Mouse (Mus musculus) cerebellum, adult 2 months (tissue): ENCODE data around the gene Thap4. TPM values are rescaled to one million over a fixed set of nuclear protein-coding genes. Genes with fewer than 3 reads are reported as not detected.

Experiments used
- DNase-seq, 2 experiments: peaks; one replicate each; pipeline ENCODE4 v3.0.0; 2021
- H3K27ac ChIP-seq: fragments of 200-500 bp; 2 replicates; pipeline ENCODE4 v1.5.1; 2012; ENCODE audit warnings: low read length, control low read depth, inconsistent platforms; ENCODE audit not compliant: insufficient read depth
- H3K27me3 ChIP-seq: fragments of 200-500 bp; 2 replicates; pipeline ENCODE4 v1.6.1; 2012; ENCODE audit warnings: inconsistent platforms, mild to moderate bottlenecking, low read length, moderate library complexity; ENCODE audit not compliant: control insufficient read depth, insufficient read depth
- H3K4me1 ChIP-seq: fragments of 200-500 bp; 2 replicates; pipeline ENCODE4 v1.6.1; 2011; ENCODE audit warnings: low read length; ENCODE audit not compliant: control insufficient read depth, insufficient read depth
- H3K4me3 ChIP-seq: fragments of 200-500 bp; replicated peaks from 2 replicates; pipeline ENCODE3; 2011; ENCODE audit warnings: mild to moderate bottlenecking, low read depth, low read length, control low read depth; ENCODE audit not compliant: insufficient read depth
- CTCF ChIP-seq: fragments of 200-500 bp; IDR thresholded peaks from 2 replicates; pipeline ENCODE4 v1.5.1; 2011; ENCODE audit warnings: low read depth, mild to moderate bottlenecking, control low read depth, low read length, moderate library complexity, borderline replicate concordance; ENCODE audit not compliant: insufficient read depth
- POLR2A ChIP-seq: fragments of 200-500 bp; IDR thresholded peaks from 2 replicates; pipeline ENCODE4 v1.6.1; 2011; ENCODE audit warnings: low read length, control low read depth, borderline replicate concordance; ENCODE audit not compliant: insufficient read depth
- WGBS: fragments of 180-500 bp; shearing (Covaris S2); methylation state at CpG from one replicate; pipeline ENCODE4 v1.1.7; 2018; 5-methylcytosine and 5-hydroxymethylcytosine counted together
- polyA plus RNA-seq: library from polyadenylated mRNA; depleted of rRNA; stranded (reverse); fragments of >200 nt; gene quantifications from 2 replicates; pipeline ENCODE4 v1.2.3, GENCODE M21; 2012

The Thap4 gene
- polyA plus RNA-seq, 1 experiment = 41.7 TPM

GRCm38 (mm10) chr1:93693943-93694342 is 60.7 kb downstream of the Thap4 start:
- no peak overlapping the region for H3K4me3 ChIP-seq
- no peak for DNase-seq
- WGBS = 97% methylated on average over 10 of the region's 10 CpGs
- peaks cover 9% of the 10 kb centered on the region for H3K4me1 ChIP-seq
- no peak overlapping the region for H3K27ac ChIP-seq
- H3K27me3 ChIP-seq = no peaks in the 10 kb centered on the region
- TF ChIP-seq POLR2A (no peak), CTCF (no peak)

GRCm38 (mm10) chr1:93693502-93693901 is 61.2 kb downstream of the Thap4 start:
- Histone ChIP-seq H3K4me1 (peaks cover 9% of the 10 kb centered on the region), H3K4me3 (no peak overlapping the region), H3K27me3 (no peaks in the 10 kb centered on the region), H3K27ac (no peak overlapping the region)
- WGBS = 91% methylated on average over 3 of the region's 3 CpGs
- no peak for DNase-seq
- TF ChIP-seq POLR2A = no peak
- no peak for TF ChIP-seq CTCF

- no peaks in the 10 kb centered on the region for H3K27me3 ChIP-seq
- TF ChIP-seq CTCF (no peak), POLR2A (no peak)
- H3K27ac ChIP-seq = no peak overlapping the region
- H3K4me1 ChIP-seq = peaks cover 9% of the 10 kb centered on the region
- DNase-seq = no peak
- H3K4me3 ChIP-seq = no peak overlapping the region
- WGBS = 95% methylated on average over 9 of the region's 9 CpGs
These were observed 61.9 kb downstream of the Thap4 start for GRCm38 (mm10) chr1:93692773-93693172.

GRCm38 (mm10) chr1:93691786-93692357 is 62.8 kb downstream of the Thap4 start:
- no peak for DNase-seq
- no peak overlapping the region for H3K4me3 ChIP-seq
- 43% methylated on average over 10 of the region's 10 CpGs for WGBS
- peaks cover 9% of the 10 kb centered on the region for H3K4me1 ChIP-seq
- H3K27ac ChIP-seq = no peak overlapping the region
- TF ChIP-seq POLR2A (no peak), CTCF (no peak)
- H3K27me3 ChIP-seq = no peaks in the 10 kb centered on the region

- no peak for DNase-seq
- WGBS = 90% methylated on average over 8 of the region's 8 CpGs
- Histone ChIP-seq H3K27ac (no peak overlapping the region), H3K27me3 (no peaks in the 10 kb centered on the region), H3K4me1 (peaks cover 9% of the 10 kb centered on the region), H3K4me3 (no peak overlapping the region)
- TF ChIP-seq CTCF = no peak
- TF ChIP-seq POLR2A = no peak
These were observed 63.6 kb downstream of the Thap4 start for GRCm38 (mm10) chr1:93691106-93691505.

- WGBS = 79% methylated on average over 7 of the region's 7 CpGs
- DNase-seq = no peak
- Histone ChIP-seq H3K27me3 (no peaks in the 10 kb centered on the region), H3K27ac (no peak overlapping the region), H3K4me1 (peaks cover 3% of the 10 kb centered on the region), H3K4me3 (no peak overlapping the region)
- TF ChIP-seq POLR2A = no peak
- no peak for TF ChIP-seq CTCF
These were observed 64.7 kb downstream of the Thap4 start for GRCm38 (mm10) chr1:93689901-93690496.

- Histone ChIP-seq H3K27ac (no peak overlapping the region), H3K27me3 (no peaks in the 10 kb centered on the region), H3K4me3 (no peak overlapping the region), H3K4me1 (no peaks in the 10 kb centered on the region)
- WGBS = 54% methylated on average over 8 of the region's 8 CpGs
- no peak for TF ChIP-seq CTCF
- DNase-seq = no peak
These were observed 66.5 kb downstream of the Thap4 start for GRCm38 (mm10) chr1:93688154-93688553.

- H3K27me3 ChIP-seq = no peaks in the 10 kb centered on the region
- no peak overlapping the region for H3K27ac ChIP-seq
- H3K4me1 ChIP-seq = no peaks in the 10 kb centered on the region
- H3K4me3 ChIP-seq = peak overlapping the region; percentile 53
- WGBS = 72% methylated on average over 3 of the region's 3 CpGs
- TF ChIP-seq CTCF = no peak
- no peak for TF ChIP-seq POLR2A
- DNase-seq = no peak
These were observed 67.7 kb downstream of the Thap4 start for GRCm38 (mm10) chr1:93686961-93687320.
